Mouse (Mus musculus): Measurements from ENCODE around the gene Gria4.
A peak's percentile ranks its signal among the peaks of the same experiment; 100 is the strongest.
"Not testable (repeated sequence)": the region's sequence is repeated elsewhere in the genome, so short reads cannot be mapped to it uniquely, and the experiment has no call there.

Gria4 gene

GRCm38 (mm10) chr9:4555415-4555959, 240.5 kb downstream of the Gria4 start:
- no peak for DNase-seq (ENCODE audit: low read depth)

GRCm38 (mm10) chr9:4539218-4539617, 256.8 kb downstream of the Gria4 start:
- no peak for DNase-seq (ENCODE audit: low read depth)

- DNase-seq (ENCODE audit: low read depth), result peak; percentile 2
Measured at GRCm38 (mm10) chr9:4536514-4537150, 259.4 kb downstream of the Gria4 start.

- DNase-seq (ENCODE audit: low read depth), result no peak
Measured at GRCm38 (mm10) chr9:4514563-4514885, 281.5 kb downstream of the Gria4 start.

GRCm38 (mm10) chr9:4513796-4514562, 282.1 kb downstream of the Gria4 start:
- DNase-seq (ENCODE audit: low read depth), result no peak

GRCm38 (mm10) chr9:4506086-4506485, 289.9 kb downstream of the Gria4 start:
- no peak for DNase-seq (ENCODE audit: low read depth)

- DNase-seq (ENCODE audit: low read depth), result no peak
Measured at GRCm38 (mm10) chr9:4505087-4505486, 290.9 kb downstream of the Gria4 start.

- no peak for DNase-seq (ENCODE audit: low read depth)
Measured at GRCm38 (mm10) chr9:4486428-4486827, 309.6 kb downstream of the Gria4 start.

- no peak for DNase-seq (ENCODE audit: low read depth)
Measured at GRCm38 (mm10) chr9:4484502-4484901, 311.5 kb downstream of the Gria4 start.

- DNase-seq (ENCODE audit: low read depth), result no peak
Measured at GRCm38 (mm10) chr9:4470791-4471190, 325.2 kb downstream of the Gria4 start.

GRCm38 (mm10) chr9:4459456-4460070, 336.5 kb downstream of the Gria4 start:
- no peak for DNase-seq (ENCODE audit: low read depth)

GRCm38 (mm10) chr9:4458193-4458592, 337.8 kb downstream of the Gria4 start:
- no peak for DNase-seq (ENCODE audit: low read depth)

GRCm38 (mm10) chr9:4457644-4458043, 338.4 kb downstream of the Gria4 start:
- DNase-seq (ENCODE audit: low read depth), result no peak

GRCm38 (mm10) chr9:4442908-4443307, 353.1 kb downstream of the Gria4 start:
- no peak for DNase-seq (ENCODE audit: low read depth)

GRCm38 (mm10) chr9:4400801-4401200, 395.2 kb downstream of the Gria4 start:
- DNase-seq (ENCODE audit: low read depth), result not testable (repeated sequence)

GRCm38 (mm10) chr9:4376640-4377120, 419.4 kb downstream of the Gria4 start:
- DNase-seq (ENCODE audit: low read depth), result no peak

GRCm38 (mm10) chr9:4375828-4376639, 420.0 kb downstream of the Gria4 start, which contains the start of gene Msantd4:
Msantd4 (plus strand) TSS chr9:4376562.
- peak; percentile 99 for DNase-seq (ENCODE audit: low read depth)
